Mouse (Mus musculus): ENCODE measurements around the gene Rrp1b. TPM values are rescaled to one million over a fixed set of nuclear protein-coding genes. Genes with fewer than 3 reads are reported as not detected.

Gene Rrp1b
- total and polyA plus RNA-seq, 3 experiments, result 60.9 to 149 (median 76.7) TPM

DNA sequence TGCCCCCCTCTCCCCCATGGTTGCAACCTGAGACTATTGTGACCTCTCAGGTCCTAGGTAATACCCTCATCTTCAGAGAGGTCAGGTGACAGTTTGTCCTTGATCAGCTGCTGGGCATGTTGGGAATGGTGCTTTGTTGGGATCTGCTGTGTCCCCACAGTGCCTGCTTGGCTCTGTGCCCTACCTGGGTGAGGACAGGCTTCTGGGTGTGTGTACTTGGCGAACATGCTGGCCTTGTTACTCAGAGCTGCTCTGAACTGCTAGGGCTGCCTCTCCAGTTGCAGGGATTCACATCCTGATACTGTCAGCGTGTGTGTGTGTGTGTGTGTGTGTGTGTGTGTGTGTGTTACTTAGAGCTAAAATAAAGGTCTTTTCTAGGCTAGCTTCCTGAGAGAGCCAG lies 74.5 kb downstream of the Rrp1b start:
- dilution Hi-C loops (cut with MboI; ENCODE audit: extremely low pct_ligation_motif_present, extremely low pct_unique_long_range_greater_than_20kb, low sequenced_read_pairs), result no loop called here
- H3K9me3 ChIP-seq (replicated peaks; ENCODE audit: low read length), result no peaks in the 10 kb centered on the region
- no peak overlapping the region for H3K9ac ChIP-seq (ENCODE audit: insufficient read depth, low read depth)
- H3K79me2 ChIP-seq (replicated peaks; ENCODE audit: control insufficient read depth, extremely low read depth, insufficient read depth, poor library complexity, severe bottlenecking), result no peaks in the 10 kb centered on the region
- peaks cover 16% of the 10 kb centered on the region for H3K27me3 ChIP-seq (replicated peaks)
- no peaks in the 10 kb centered on the region for H3K36me3 ChIP-seq (replicated peaks in 1 of 2; ENCODE audit: control insufficient read depth in 1 of 2, insufficient read depth in 1 of 2, low read length in 1 of 2)
- TF ChIP-seq SIN3A (IDR thresholded peaks at IDR 0.05; ENCODE audit: low read length), result no peak
- no peak for TF ChIP-seq ZMIZ1 (IDR thresholded peaks at IDR 0.05; ENCODE audit: low read depth, low read length)
- TF ChIP-seq ZC3H11A (IDR thresholded peaks at IDR 0.05; ENCODE audit: low read depth, low read length), result no peak
- no peak for TF ChIP-seq EP300 (IDR thresholded peaks at IDR 0.05; ENCODE audit: low read length)
- no peak for TF ChIP-seq POLR2AphosphoS2 (IDR thresholded peaks at IDR 0.05; ENCODE audit: low read depth, low read length)
- TF ChIP-seq CHD1 (IDR thresholded peaks at IDR 0.05; ENCODE audit: low read depth, low read length), result no peak
- TF ChIP-seq NELFE (IDR thresholded peaks at IDR 0.05; ENCODE audit: low read depth, low read length), result no peak
- TF ChIP-seq MYC (IDR thresholded peaks at IDR 0.05; ENCODE audit: low read depth, low read length), result no peak
- no peak for TF ChIP-seq ZNF384 (IDR thresholded peaks at IDR 0.05; ENCODE audit: low read depth, low read length)
- TF ChIP-seq USF1 (IDR thresholded peaks at IDR 0.05; ENCODE audit: low read depth, low read length), result no peak
- no peak for TF ChIP-seq USF2 (conservative IDR thresholded peaks at IDR 0.05; ENCODE audit: low read depth, low read length)
- no peak for TF ChIP-seq TBP (conservative IDR thresholded peaks at IDR 0.05; ENCODE audit: low read depth, low read length)
- TF ChIP-seq KAT2A (IDR thresholded peaks at IDR 0.05; ENCODE audit: insufficient replicate concordance, low read length), result no peak
- no peak for TF ChIP-seq MAFK (IDR thresholded peaks at IDR 0.05; ENCODE audit: insufficient replicate concordance, low read length)
- no peak for TF ChIP-seq POLR2A (IDR thresholded peaks at IDR 0.05; ENCODE audit: low read depth, low read length)
- no peak for TF ChIP-seq TCF12 (IDR thresholded peaks at IDR 0.05; ENCODE audit: low read depth, low read length)
- no peak for TF ChIP-seq JUN (IDR thresholded peaks at IDR 0.05; ENCODE audit: insufficient read depth, low read depth, low read length)
- H3K27ac ChIP-seq (ENCODE audit: insufficient read depth, low read depth), result no peak overlapping the region
- no peak overlapping the region for H3K4me2 ChIP-seq (ENCODE audit: insufficient read depth, low read depth, poor library complexity, severe bottlenecking)
- in situ Hi-C loops (cut with MboI; ENCODE audit: low pct_ligation_motif_present, low pct_unique_long_range_greater_than_20kb, low sequenced_read_pairs), result no loop called here
- H3K4me3 ChIP-seq (replicated peaks in 1 of 3; ENCODE audit: low read depth in 2 of 3, low read length in 2 of 3, poor library complexity in 1 of 3), result no peak overlapping the region
- H3K4me1 ChIP-seq (ENCODE audit: control insufficient read depth in 1 of 2, insufficient read depth in 2 of 2), result peaks cover 11 to 17% of the 10 kb centered on the region in 2 experiments; a peak in 3 of 4 replicates
- no peak for DNase-seq (ENCODE audit: extremely low read depth)

DNA sequence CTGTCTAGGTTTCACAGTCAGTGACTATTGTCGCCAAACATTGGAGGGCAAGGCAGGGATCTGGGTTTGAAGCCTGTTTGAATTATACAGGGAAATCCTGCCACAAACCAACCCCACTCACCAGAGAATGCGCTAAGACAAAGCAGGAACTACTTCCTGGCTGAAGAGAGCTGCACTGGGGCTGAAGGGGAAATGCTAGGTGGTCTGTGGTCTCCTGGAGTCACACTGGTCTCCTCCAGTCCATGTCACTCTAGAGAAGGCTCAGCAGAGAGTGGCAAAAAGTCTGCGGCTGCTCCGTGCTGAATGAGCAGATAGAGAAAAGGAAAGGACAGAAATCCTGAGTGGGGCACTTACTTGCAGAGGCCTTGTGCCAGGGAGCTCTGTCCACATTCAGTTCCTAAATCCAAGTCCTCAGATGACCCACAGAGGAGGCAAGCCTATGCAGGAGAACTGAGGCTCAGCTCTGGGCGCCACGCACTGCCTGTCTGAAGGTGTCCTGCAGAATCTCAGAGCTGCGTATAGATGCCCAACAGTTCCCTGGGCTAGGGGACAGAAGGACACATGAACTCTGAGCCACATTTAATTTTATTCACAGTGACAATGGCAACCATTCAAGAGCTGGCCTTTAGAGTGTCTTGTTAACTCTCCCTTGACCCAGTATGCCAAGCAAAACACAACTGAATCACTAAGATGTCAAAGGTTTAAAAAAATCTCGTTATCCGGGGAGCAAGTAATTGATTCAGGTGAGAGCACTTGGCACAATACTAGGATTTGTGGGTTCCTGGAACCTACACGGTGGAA lies 75.3 kb downstream of the Rrp1b start:
- in situ Hi-C loops (cut with MboI; ENCODE audit: low pct_ligation_motif_present, low pct_unique_long_range_greater_than_20kb, low sequenced_read_pairs), result no loop called here
- Histone ChIP-seq H3K4me2 (ENCODE audit: insufficient read depth, low read depth, poor library complexity, severe bottlenecking) (no peak overlapping the region), H3K9ac (ENCODE audit: insufficient read depth, low read depth) (no peak overlapping the region), H3K4me1 (ENCODE audit: control insufficient read depth in 1 of 2, insufficient read depth in 2 of 2) (peaks cover 11 to 17% of the 10 kb centered on the region in 2 experiments; a peak in 3 of 4 replicates), H3K36me3 (replicated peaks in 1 of 2; ENCODE audit: control insufficient read depth in 1 of 2, insufficient read depth in 1 of 2, low read length in 1 of 2) (no peaks in the 10 kb centered on the region), H3K79me2 (replicated peaks; ENCODE audit: control insufficient read depth, extremely low read depth, insufficient read depth, poor library complexity, severe bottlenecking) (no peaks in the 10 kb centered on the region), H3K27ac (ENCODE audit: insufficient read depth, low read depth) (no peak overlapping the region), H3K9me3 (replicated peaks; ENCODE audit: low read length) (no peaks in the 10 kb centered on the region), H3K4me3 (replicated peaks in 1 of 3; ENCODE audit: low read depth in 2 of 3, low read length in 2 of 3, poor library complexity in 1 of 3) (no peak overlapping the region), H3K27me3 (replicated peaks) (peaks cover 13% of the 10 kb centered on the region)
- dilution Hi-C loops (cut with MboI; ENCODE audit: extremely low pct_ligation_motif_present, extremely low pct_unique_long_range_greater_than_20kb, low sequenced_read_pairs), result no loop called here
- TF ChIP-seq TBP (conservative IDR thresholded peaks at IDR 0.05; ENCODE audit: low read depth, low read length) (no peak), MXI1 (IDR thresholded peaks at IDR 0.05; ENCODE audit: low read depth, low read length) (no peak), MEF2A (IDR thresholded peaks at IDR 0.05; ENCODE audit: borderline replicate concordance, low read depth, low read length) (no peak), ZKSCAN1 (IDR thresholded peaks at IDR 0.05; ENCODE audit: borderline replicate concordance, low read depth, low read length) (no peak), MAFK (IDR thresholded peaks at IDR 0.05; ENCODE audit: insufficient replicate concordance, low read length) (no peak), ETS1 (conservative IDR thresholded peaks at IDR 0.05; ENCODE audit: low read depth, low read length) (no peak)
- DNase-seq (ENCODE audit: extremely low read depth), result no peak

Other genes with a start within 250 kb of the Rrp1b start
- 56.7 and 56.9 TPM in 2 replicates for gene Sik1, start 180.3 kb upstream of the Rrp1b start, total RNA-seq (2012; rRNA removed)
- 16.0 and 17.1 TPM in 2 replicates for gene Sik1, start 180.3 kb upstream of the Rrp1b start, total RNA-seq (2014; rRNA removed)
- gene Sik1, start 180.3 kb upstream of the Rrp1b start, polyA plus RNA-seq (2012; ENCODE audit: insufficient read length, low read depth), result 27.7 and 36.7 TPM in 2 replicates
- 0.34 and 0.67 TPM in 2 replicates for gene Hsf2bp, start 249 bp downstream of the Rrp1b start, total RNA-seq (2012; rRNA removed)
- 0.75 and 1.2 TPM in 2 replicates for gene Hsf2bp, start 249 bp downstream of the Rrp1b start, total RNA-seq (2014; rRNA removed)
- gene Hsf2bp, start 249 bp downstream of the Rrp1b start, polyA plus RNA-seq (2012; ENCODE audit: insufficient read length, low read depth), result 1.0 and 1.4 TPM in 2 replicates
- gene Notch3, start 130.8 kb downstream of the Rrp1b start, total RNA-seq (2012; rRNA removed), result 0.08 and 0.17 TPM in 2 replicates
- gene Notch3, start 130.8 kb downstream of the Rrp1b start, total RNA-seq (2014; rRNA removed), result not detected in 2 replicates
- not detected in 2 replicates for gene Notch3, start 130.8 kb downstream of the Rrp1b start, polyA plus RNA-seq (2012; ENCODE audit: insufficient read length, low read depth)
- 0.21 and 0.30 TPM in 2 replicates for gene Ephx3, start 153.4 kb downstream of the Rrp1b start, total RNA-seq (2012; rRNA removed)
- 0.31 TPM in 1 of 2 replicates, not detected in the other for gene Ephx3, start 153.4 kb downstream of the Rrp1b start, total RNA-seq (2014; rRNA removed)
- 0.20 and 0.24 TPM in 2 replicates for gene Ephx3, start 153.4 kb downstream of the Rrp1b start, polyA plus RNA-seq (2012; ENCODE audit: insufficient read length, low read depth)
- gene Brd4, start 248.6 kb downstream of the Rrp1b start, total RNA-seq (2012; rRNA removed), result 17.5 and 19.1 TPM in 2 replicates
- gene Brd4, start 248.6 kb downstream of the Rrp1b start, total RNA-seq (2014; rRNA removed), result 4.8 and 6.3 TPM in 2 replicates
- 68.1 and 68.5 TPM in 2 replicates for gene Brd4, start 248.6 kb downstream of the Rrp1b start, polyA plus RNA-seq (2012; ENCODE audit: insufficient read length, low read depth)